Mouse (Mus musculus) frontal cortex, adult (tissue): ENCODE measurements at regions not wholly inside any gene's neighbourhood (a gene's known extent, or its start where the extent isn't known, plus 50 kb on each side); places are given as distances from the start of the nearest gene placed in this dataset.

Experiments
- ATAC-seq: cut with Nextera tagmentation; 2 replicates; pipeline ENCODE4 v1.9.2; 2017; ENCODE audit warnings: mild to moderate bottlenecking, moderate library complexity, mixed read lengths; ENCODE audit not compliant: low TSS enrichment

GRCm38 (mm10) chr3:121618561-121618960, 52.0 kb upstream of the 4930432M17Rik start:
- ATAC-seq, result peak; percentile 98

GRCm38 (mm10) chr3:121618161-121618560, 52.4 kb upstream of the 4930432M17Rik start:
- no peak for ATAC-seq

- no peak for ATAC-seq
Measured at GRCm38 (mm10) chr3:121617351-121617750, 53.2 kb upstream of the 4930432M17Rik start.

- no peak for ATAC-seq
Measured at GRCm38 (mm10) chr3:121616075-121616474, 54.5 kb upstream of the 4930432M17Rik start.

GRCm38 (mm10) chr3:121614741-121615140, 55.8 kb upstream of the 4930432M17Rik start:
- no peak for ATAC-seq

- ATAC-seq, result no peak
Measured at GRCm38 (mm10) chr3:121613224-121613623, 57.3 kb upstream of the 4930432M17Rik start.

GRCm38 (mm10) chr3:121609845-121610244, 60.7 kb upstream of the 4930432M17Rik start:
- no peak for ATAC-seq

GRCm38 (mm10) chr3:121609090-121609489, 61.5 kb upstream of the 4930432M17Rik start:
- ATAC-seq, result no peak; the same call in 1 of the 2 replicates

- no peak for ATAC-seq
Measured at GRCm38 (mm10) chr3:121604737-121605136, 65.8 kb upstream of the 4930432M17Rik start.

- peak; percentile 98 for ATAC-seq
Measured at GRCm38 (mm10) chr3:121604081-121604480, 66.5 kb upstream of the 4930432M17Rik start.

GRCm38 (mm10) chr3:121602826-121603370, 67.7 kb upstream of the 4930432M17Rik start:
- ATAC-seq, result no peak

- ATAC-seq, result no peak
Measured at GRCm38 (mm10) chr3:121602082-121602561, 68.4 kb upstream of the 4930432M17Rik start.

- ATAC-seq, result no peak
Measured at GRCm38 (mm10) chr3:121600841-121601240, 68.6 kb upstream of the Slc44a3 start.

GRCm38 (mm10) chr3:121600388-121600787, 68.2 kb upstream of the Slc44a3 start:
- no peak for ATAC-seq

GRCm38 (mm10) chr3:121597988-121598387, 65.8 kb upstream of the Slc44a3 start:
- peak; percentile 73 for ATAC-seq

GRCm38 (mm10) chr3:121597203-121597602, 65.0 kb upstream of the Slc44a3 start:
- ATAC-seq, result no peak

GRCm38 (mm10) chr3:121594580-121594979, 62.4 kb upstream of the Slc44a3 start:
- ATAC-seq, result no peak

- no peak for ATAC-seq
Measured at GRCm38 (mm10) chr3:121593598-121594117, 61.5 kb upstream of the Slc44a3 start.

- no peak for ATAC-seq
Measured at GRCm38 (mm10) chr3:121593143-121593542, 60.9 kb upstream of the Slc44a3 start.

GRCm38 (mm10) chr3:121589494-121589885, 57.3 kb upstream of the Slc44a3 start:
- ATAC-seq, result no peak

- peak; percentile 56; the same call in 1 of the 2 replicates for ATAC-seq
Measured at GRCm38 (mm10) chr3:121588737-121589493, 56.7 kb upstream of the Slc44a3 start.

- ATAC-seq, result no peak
Measured at GRCm38 (mm10) chr3:121585306-121585705, 53.1 kb upstream of the Slc44a3 start.

GRCm38 (mm10) chr3:121584736-121585151, 52.5 kb upstream of the Slc44a3 start:
- ATAC-seq, result peak; percentile 95
